In the genomic region with DNA sequence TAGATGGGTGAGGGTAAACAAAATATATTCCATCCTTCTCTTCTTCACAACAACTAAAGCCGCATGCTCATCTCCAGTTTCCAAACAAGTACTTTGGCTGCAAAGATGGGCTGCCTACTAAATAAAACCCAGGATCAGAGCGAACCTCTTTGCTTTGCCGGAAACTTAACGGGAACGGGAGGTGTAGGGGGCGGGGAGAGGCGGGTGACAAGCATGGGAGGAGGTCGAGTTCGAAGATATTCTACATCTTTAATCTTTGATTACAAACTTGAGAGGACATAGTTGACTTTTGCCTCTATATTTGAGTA, we compare ENCODE assay signal across 8 mouse cellular contexts. TPM values are rescaled to one million over a fixed set of nuclear protein-coding genes. Genes with fewer than 3 reads are reported as not detected.
A peak's percentile ranks its signal among the peaks of the same experiment; 100 is the strongest.
DNase-seq lines count a peak whose midpoint lies in the region; ATAC-seq lines count a peak whose summit lies in the region.

No protein-coding gene starts in this region.

- H3K27ac ChIP-seq in hindbrain, embryonic 10.5 days: peak overlapping the region; percentile 97
- H3K27ac ChIP-seq in limb, embryonic 15.5 days: peak overlapping the region; percentile 90
- H3K27ac ChIP-seq in midbrain, embryonic 16.5 days (ENCODE audit: low read length): peak overlapping the region; percentile 81

- no peak for ATAC-seq in limb, embryonic 15.5 days (ENCODE audit: insufficient number of reproducible peaks, low FRiP score, low TSS enrichment, low read depth)
- ATAC-seq in midbrain, embryonic 16.5 days: peak; percentile 9; the same call in 1 of the 2 replicates

- H3K4me2 ChIP-seq in limb, embryonic 15.5 days: peak overlapping the region; percentile 78
- peak overlapping the region; percentile 96 for H3K4me2 ChIP-seq in midbrain, embryonic 16.5 days (ENCODE audit: low read length)

- H3K4me1 ChIP-seq in erythroblast, embryonic 14.5 days (ENCODE audit: control insufficient read depth): peaks cover 13% of the 10 kb centered on the region
- peaks cover 26% of the 10 kb centered on the region for H3K4me1 ChIP-seq in hindbrain, embryonic 10.5 days (replicated peaks)
- H3K4me1 ChIP-seq in limb, embryonic 15.5 days: peaks cover 4% of the 10 kb centered on the region; the same call in 1 of the 2 replicates
- H3K4me1 ChIP-seq in midbrain, embryonic 16.5 days (ENCODE audit: control insufficient read depth, insufficient read depth, low read length): peaks cover 19% of the 10 kb centered on the region

- DNase-seq in layer of hippocampus, postnatal 10 days (ENCODE audit: low spot score in 2 of 2): peak; percentile 26 to 27
- DNase-seq in layer of hippocampus, adult 18-20 months (ENCODE audit: low spot score in 2 of 2): no peak
- DNase-seq in adrenal gland, postnatal 14 days: peak; percentile 55
- peak; percentile 31 for DNase-seq in hindbrain, embryonic 10.5 days (ENCODE audit: low spot score)
- peak; percentile 47 to 64 for DNase-seq in thymus, postnatal 36 days

- WGBS in hindbrain, embryonic 10.5 days: 1% methylated on average over 9 of the region's 9 CpGs
- under 1% methylated on average over 9 of the region's 9 CpGs for WGBS in limb, embryonic 15.5 days
- WGBS in midbrain, embryonic 16.5 days: under 1% methylated on average over 9 of the region's 9 CpGs

- no peak overlapping the region for H3K9ac ChIP-seq in limb, embryonic 15.5 days
- peak overlapping the region; percentile 58 for H3K9ac ChIP-seq in midbrain, embryonic 16.5 days (ENCODE audit: low read depth, low read length)

- H3K36me3 ChIP-seq in erythroblast, embryonic 14.5 days (ENCODE audit: control insufficient read depth): peaks cover 32% of the 10 kb centered on the region
- H3K36me3 ChIP-seq in hindbrain, embryonic 10.5 days: peaks cover under 1% of the 10 kb centered on the region; the same call in 1 of the 2 replicates
- H3K36me3 ChIP-seq in limb, embryonic 15.5 days: no peaks in the 10 kb centered on the region
- H3K36me3 ChIP-seq in midbrain, embryonic 16.5 days (ENCODE audit: control insufficient read depth, insufficient read depth, low read length): no peaks in the 10 kb centered on the region

- H3K4me3 ChIP-seq in erythroblast, embryonic 14.5 days (replicated peaks): peak overlapping the region; percentile 100
- H3K4me3 ChIP-seq in hindbrain, embryonic 10.5 days: peak overlapping the region; percentile 98
- peak overlapping the region; percentile 88 for H3K4me3 ChIP-seq in limb, embryonic 15.5 days
- H3K4me3 ChIP-seq in midbrain, embryonic 16.5 days (ENCODE audit: low read depth, low read length): peak overlapping the region; percentile 92

- H3K27me3 ChIP-seq in erythroblast, embryonic 14.5 days (ENCODE audit: control insufficient read depth): peaks cover 2% of the 10 kb centered on the region; the same call in 1 of the 2 replicates
- no peaks in the 10 kb centered on the region for H3K27me3 ChIP-seq in hindbrain, embryonic 10.5 days (ENCODE audit: insufficient read depth, poor library complexity, severe bottlenecking)
- H3K27me3 ChIP-seq in limb, embryonic 15.5 days: no peaks in the 10 kb centered on the region
- H3K27me3 ChIP-seq in midbrain, embryonic 16.5 days (ENCODE audit: control insufficient read depth, insufficient read depth, low read depth, low read length): no peaks in the 10 kb centered on the region

- no peaks in the 10 kb centered on the region for H3K9me3 ChIP-seq in erythroblast, embryonic 14.5 days (ENCODE audit: control insufficient read depth, low read length)
- no peaks in the 10 kb centered on the region for H3K9me3 ChIP-seq in hindbrain, embryonic 10.5 days
- H3K9me3 ChIP-seq in limb, embryonic 15.5 days: no peaks in the 10 kb centered on the region
- no peaks in the 10 kb centered on the region for H3K9me3 ChIP-seq in midbrain, embryonic 16.5 days (replicated peaks; ENCODE audit: control insufficient read depth, low read length, poor library complexity, severe bottlenecking)

RNA-seq across cellular contexts. Expression of a gene that starts 0.7 kb away (rescaled TPM):
- total RNA-seq in layer of hippocampus, postnatal 10 days (2021): 100 to 1,000 TPM; 143 to 145 TPM
- 100 to 1,000 TPM; 189 to 190 TPM for total RNA-seq in layer of hippocampus, adult 18-20 months (2021)
- 183 and 192 TPM in 2 replicates for total RNA-seq in adrenal gland, postnatal 14 days (2021)
- polyA plus RNA-seq in erythroblast, embryonic 14.5 days (2012): 3.1 and 4.3 TPM in 2 replicates
- polyA plus RNA-seq in hindbrain, embryonic 10.5 days (2016; fragmentation: Nextera tagmentation; extraction: Ambion mirVana): 41.1 and 46.2 TPM in 2 replicates
- polyA plus RNA-seq in limb, embryonic 15.5 days (2015; fragmentation: Nextera tagmentation; extraction: Ambion mirVana): 60.3 and 72.8 TPM in 2 replicates
- polyA plus RNA-seq in midbrain, embryonic 16.5 days (2015; fragmentation: Nextera tagmentation; extraction: Ambion mirVana): 40.6 and 45.9 TPM in 2 replicates

RNA-seq across cellular contexts. Expression of a gene that starts 53.9 kb away (rescaled TPM):
- total RNA-seq in layer of hippocampus, postnatal 10 days (2021): under 1 TPM in 1 of 2 experiments, not detected in 1; 0.56 TPM
- 1 to 10 TPM in 1 of 2 experiments, under 1 TPM in 1; 0.67 to 1.3 TPM for total RNA-seq in layer of hippocampus, adult 18-20 months (2021)
- total RNA-seq in adrenal gland, postnatal 14 days (2021): not detected in 2 replicates
- not detected in 2 replicates for polyA plus RNA-seq in erythroblast, embryonic 14.5 days (2012)
- polyA plus RNA-seq in hindbrain, embryonic 10.5 days (2016; fragmentation: Nextera tagmentation; extraction: Ambion mirVana): not detected in 2 replicates
- 1.5 and 1.6 TPM in 2 replicates for polyA plus RNA-seq in limb, embryonic 15.5 days (2015; fragmentation: Nextera tagmentation; extraction: Ambion mirVana)
- not detected in 2 replicates for polyA plus RNA-seq in midbrain, embryonic 16.5 days (2015; fragmentation: Nextera tagmentation; extraction: Ambion mirVana)

Comparison
In these comparisons a context has a peak if more than half of its experiments do, and no peak if none do; other contexts are left out.
1. DNase-seq: peak in layer of hippocampus, postnatal 10 days (2 of 2), adrenal gland, postnatal 14 days (single experiment), hindbrain, embryonic 10.5 days (single experiment) and thymus, postnatal 36 days (2 of 2); none in layer of hippocampus, adult 18-20 months (0 of 2).
2. Peak in every context shown above with its lines, with median percentiles within 50 percentile points of each other: H3K4me3 ChIP-seq and H3K27ac ChIP-seq.